Mouse (Mus musculus): Measurements from ENCODE around the gene Dennd1a.

Gene Dennd1a

DNA sequence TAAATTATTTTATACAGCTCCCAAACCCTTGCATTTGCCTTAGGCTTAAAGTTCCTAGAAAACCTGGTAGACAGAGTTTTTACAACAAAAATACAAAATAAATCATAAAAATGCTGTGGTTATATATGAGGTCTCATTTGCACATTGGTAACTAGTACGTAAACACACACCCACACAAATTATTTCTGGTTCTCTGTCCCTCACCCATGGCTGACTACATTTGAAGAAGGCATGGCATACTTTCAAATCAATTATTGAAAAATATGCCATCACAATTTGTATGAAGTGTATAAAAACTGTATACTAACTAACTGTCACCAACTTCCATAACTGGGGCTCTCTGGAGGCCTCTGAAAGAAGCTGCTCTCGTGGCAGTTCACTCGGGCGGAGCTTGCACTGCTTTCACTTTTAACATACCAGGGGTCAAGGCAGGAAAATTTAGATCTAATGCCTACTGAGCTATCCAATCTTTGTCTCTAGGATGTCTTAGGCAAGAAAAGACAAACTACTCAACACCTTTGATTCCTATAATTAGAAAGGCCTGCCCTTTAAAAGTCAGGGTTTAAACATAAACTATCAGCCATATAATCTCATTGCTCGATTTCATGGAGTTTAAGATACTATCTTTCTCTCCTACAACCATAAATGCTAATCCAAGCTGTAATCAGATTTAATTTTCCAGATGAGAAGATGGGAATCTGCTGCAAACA lies 122.7 kb downstream of the Dennd1a start:
- DNase-seq (ENCODE audit: low read depth) = no peak

DNA sequence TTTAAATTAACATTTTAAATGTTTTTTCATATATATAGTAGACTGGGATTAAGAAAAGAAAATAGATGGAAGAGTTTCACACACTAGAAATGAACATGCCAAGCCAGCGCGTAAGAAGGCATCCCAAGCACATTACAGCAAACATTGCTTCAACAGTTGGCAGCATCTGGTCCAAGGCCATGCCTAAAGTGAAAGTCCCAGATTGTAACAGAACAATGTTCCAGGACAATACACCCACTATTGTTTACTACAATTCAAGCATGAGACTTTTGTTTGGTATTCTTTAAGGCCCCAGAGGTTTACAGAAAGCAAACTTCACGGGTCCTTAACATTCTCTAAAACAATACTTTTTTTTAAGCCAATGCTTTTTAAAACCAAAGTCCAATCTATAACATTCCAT lies 124.7 kb downstream of the Dennd1a start:
- DNase-seq (ENCODE audit: low read depth) = no peak

DNA sequence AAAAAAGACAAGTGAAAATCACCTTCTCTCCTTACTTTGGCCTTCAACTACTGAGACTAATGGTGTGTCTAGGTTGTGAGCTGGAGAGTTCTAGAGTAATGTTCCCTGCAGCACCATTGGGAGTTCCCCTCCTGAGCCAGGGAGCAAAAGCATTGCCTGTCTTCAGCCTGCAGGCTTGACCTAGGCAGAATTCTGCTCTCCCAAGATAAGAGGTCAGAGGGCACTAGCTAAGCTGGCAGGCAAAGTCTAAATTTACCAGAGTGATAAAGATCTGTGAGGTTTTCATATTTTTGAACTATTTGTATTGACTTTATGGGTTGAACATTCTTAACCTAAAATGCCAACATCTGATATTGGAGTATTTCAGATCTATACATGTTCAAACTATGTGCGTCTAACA lies 125.7 kb downstream of the Dennd1a start:
- DNase-seq (ENCODE audit: low read depth) = peak; percentile 51

DNA sequence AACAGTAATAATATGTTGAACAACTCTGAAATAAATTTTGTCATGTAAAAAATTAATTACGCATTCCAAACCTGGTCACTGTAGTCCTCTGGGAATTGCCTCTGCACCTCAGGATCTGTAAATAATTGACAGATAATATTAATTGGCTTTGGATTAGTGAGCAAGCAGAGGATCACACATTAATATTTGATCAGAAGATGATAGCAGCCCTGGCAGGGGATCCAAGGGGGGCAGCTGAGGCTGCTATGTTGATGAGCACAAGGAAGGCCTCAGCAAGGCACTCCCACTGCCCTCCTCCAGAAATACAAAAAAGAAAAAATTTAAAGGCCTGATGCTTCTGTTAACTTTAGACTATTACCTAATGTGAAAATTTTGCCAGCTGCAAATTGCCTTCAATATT lies 127.5 kb downstream of the Dennd1a start:
- DNase-seq (ENCODE audit: low read depth) = no peak

DNA sequence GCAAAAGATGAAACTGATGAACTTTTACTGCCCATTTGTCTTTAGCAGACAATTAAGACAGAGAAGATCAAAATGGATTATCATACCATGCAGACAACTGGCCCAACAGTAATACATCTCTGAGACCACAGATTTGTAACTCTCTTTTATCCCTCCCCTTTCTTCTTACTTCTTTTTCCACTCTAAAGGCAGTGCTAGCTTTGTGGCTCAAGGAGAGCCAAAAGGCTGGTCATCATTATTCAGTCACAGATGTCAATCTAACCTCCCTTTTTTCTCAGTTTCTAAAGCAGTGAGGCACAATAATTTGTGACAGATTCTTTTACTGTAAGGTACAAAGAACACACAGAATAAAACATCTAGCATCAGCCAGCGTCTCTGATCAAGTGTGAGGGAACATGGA lies 130.2 kb downstream of the Dennd1a start:
- DNase-seq (ENCODE audit: low read depth) = no peak

DNA sequence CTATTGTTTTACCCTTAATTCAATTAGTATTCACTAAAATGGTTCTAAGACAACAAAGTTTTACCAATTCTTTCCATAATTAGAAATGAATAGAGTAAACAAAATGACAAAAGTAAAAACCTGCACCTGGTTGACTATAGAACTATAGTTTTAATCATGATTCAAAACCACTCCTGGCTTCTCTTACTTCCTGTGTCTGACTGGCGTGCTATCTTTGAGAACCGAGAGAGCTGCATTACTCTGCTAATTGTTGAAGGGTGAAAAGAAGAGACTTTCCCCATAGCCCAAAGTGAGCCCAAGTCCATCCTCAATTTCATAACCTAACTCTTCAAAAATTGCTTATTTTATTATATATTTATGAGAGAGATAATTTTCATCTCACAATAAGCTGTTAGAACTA lies 131.2 kb downstream of the Dennd1a start:
- DNase-seq (ENCODE audit: low read depth) = no peak

DNA sequence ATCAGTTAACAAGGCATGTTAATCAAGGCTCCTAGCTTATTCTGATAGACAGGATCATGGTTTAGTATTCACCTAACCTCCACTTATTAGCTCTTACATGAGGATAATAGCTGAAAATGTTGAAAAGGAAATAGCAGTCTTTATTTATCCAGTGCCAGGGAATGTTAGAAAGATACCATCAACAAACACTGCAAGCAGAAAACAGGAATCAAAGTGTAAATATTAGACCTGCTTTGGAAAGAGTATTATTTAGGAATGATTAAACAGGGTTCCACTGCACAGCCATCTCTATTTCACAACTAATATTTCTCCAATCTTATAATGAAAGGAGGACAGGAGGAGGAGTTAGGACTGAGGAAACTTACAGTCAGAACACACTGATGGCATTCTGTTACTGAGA lies 142.4 kb downstream of the Dennd1a start:
- no peak for DNase-seq (ENCODE audit: low read depth)

DNA sequence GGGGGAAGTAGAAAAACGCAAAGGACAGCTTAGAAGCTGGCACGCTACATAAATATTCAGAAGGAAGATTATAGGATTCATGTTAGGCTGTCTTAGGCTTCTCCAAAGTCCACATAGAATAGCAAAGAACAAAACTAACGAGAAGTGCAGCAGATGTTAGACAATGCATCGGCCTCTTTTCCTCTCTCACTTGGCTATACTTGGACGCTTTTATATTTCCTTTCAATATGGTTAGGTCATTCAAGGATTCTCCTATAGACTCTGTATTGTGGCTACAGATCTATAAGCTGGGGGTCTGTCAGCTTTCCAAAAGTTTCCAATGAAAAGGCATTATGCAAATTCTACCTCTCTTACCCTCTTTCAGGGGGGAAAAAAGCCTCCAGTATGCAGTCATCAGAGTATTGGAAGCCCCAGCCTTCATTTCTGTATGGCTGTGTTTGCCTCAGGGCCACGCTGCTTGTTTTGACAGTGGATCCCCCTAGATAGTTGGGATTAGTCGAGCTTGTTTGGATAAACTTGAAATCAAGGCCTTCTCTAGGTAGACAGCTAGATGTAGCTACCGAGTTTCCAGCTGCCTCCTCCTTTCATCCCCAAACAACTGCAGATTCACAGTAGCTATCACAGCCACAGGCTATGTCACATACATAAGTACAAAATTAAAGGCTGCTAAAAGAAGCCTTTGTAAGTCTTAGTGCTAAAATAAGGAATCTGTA lies 143.0 kb downstream of the Dennd1a start:
- no peak for DNase-seq (ENCODE audit: low read depth)

DNA sequence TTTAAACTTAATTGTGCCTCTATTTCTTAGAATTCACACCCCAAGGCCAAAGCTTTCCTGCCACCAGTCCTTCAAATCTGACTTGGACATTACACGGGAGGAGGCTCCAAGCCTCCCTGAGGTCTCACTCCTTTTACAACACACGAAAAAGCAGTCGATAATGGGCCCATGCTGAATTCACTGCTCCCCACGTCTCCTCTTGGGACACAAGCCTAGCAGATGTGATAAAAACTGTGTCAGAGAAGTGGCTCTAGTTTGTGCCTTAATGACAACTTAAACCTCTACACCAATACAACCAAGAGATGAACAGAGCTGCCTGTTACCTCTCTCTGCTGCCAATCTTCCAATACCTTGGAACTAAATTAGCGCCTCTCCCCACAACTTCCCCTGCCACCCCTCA lies 144.3 kb downstream of the Dennd1a start:
- no peak for DNase-seq (ENCODE audit: low read depth)

DNA sequence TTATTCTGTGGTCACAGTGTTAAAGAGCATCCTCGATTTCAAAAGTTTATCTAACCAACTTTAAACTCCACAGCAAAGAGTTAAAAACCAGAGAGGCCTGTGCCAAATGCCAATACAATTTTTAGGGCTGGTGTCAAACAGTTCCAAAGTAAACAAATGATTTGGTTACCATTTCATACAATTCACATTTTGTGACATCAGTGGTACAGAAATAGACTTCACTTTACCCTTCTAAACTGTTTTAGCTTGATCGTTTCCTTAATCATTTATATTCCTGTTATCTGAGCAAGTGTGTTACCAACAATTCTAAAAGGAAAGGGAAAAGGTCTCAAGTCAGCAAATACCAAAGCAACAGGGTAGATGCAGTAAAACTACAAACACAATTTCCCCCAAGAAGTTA lies 145.0 kb downstream of the Dennd1a start:
- DNase-seq (ENCODE audit: low read depth) = no peak

DNA sequence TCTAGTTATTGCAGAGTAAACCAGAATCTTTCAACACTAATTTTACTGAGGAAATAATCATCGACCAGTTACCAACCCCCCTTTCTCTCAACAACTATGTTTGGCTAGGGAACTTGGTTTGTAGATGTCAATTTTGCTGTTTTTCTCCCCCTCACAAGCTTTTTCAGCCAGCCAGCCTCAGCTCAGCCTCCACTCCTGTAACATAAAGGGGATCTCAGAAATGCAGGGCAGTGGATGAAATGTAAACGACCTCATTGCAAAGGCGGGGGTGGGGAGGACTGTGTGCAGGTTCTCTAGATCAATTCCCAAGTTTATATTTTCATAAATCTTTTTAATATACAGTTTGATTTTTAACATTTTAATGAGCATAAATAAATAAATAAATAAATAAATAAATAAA lies 147.7 kb downstream of the Dennd1a start:
- DNase-seq (ENCODE audit: low read depth) = no peak

DNA sequence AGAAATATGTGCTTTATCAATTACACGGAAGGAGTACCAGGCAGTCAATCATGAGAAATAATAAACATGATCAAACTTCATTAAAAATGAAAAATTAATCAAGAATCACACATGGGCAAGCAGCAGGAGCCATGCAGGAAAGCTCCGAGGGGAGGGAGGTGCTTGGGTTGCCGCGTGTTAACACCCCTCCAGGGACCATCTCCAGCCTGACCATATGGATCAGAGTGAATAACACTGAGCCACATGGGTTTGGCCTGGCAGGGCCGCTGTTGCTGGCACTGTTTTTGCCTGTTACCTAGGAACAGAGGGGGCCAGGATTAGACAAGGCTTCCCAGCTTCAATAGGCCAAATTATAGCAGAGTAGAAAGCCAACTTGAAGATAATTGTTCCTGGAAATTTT lies 150.1 kb downstream of the Dennd1a start:
- no peak for DNase-seq (ENCODE audit: low read depth)

DNA sequence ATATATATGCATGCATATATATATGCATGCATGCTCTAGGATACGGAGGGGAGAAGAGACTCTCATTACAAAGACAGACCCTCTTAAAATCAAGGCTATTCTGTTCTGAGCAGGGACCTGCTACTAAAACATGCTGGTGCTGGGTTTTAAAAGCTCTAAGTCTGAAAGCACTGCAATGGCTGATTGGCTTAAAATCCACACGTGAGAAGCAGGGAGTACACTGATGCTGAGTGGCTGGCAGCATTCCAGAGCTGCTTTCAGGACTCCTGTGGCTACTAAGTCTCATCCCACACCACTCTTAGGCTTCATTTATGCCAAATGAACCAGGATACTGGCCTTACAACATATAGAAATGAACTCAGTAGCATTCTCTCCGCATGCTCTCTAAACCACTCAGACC lies 151.8 kb downstream of the Dennd1a start:
- DNase-seq (ENCODE audit: low read depth) = no peak

DNA sequence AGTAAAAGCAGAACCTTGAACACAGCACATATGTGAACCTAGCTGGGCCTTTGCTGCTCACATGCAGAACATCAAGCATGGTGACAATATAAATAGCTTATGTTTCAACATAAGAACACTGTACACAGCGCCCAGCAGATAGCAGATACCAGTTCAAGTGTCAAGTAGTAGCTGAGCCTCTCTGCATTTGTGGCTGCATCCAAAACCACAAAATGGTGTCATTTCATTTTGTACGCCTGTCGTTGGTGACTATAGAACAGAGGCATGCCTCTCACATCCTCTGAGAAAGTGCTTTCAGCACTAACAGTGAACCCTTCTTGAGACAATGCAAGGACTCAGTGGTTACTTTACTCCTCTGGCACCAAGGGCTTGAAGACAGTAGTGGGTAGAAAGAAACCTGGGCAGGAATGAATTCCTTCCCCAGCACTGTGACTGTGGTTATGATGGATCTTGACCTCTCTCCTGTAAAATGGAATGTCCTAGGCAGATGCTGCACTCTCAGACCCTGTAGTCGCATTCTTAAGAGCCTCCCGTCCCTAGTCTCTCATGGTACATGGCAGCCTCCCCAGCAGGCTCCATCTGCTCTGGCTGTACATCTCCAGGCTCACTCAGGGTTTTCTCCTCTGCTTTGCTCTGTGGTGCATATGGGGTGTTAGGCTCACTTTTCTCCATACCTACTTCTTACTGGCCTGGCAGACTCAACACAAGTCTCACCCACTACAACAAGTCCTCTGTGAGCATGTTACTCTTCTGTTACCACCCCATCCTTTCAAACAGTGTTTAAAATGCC lies 154.0 kb downstream of the Dennd1a start:
- DNase-seq (ENCODE audit: low read depth) = no peak

DNA sequence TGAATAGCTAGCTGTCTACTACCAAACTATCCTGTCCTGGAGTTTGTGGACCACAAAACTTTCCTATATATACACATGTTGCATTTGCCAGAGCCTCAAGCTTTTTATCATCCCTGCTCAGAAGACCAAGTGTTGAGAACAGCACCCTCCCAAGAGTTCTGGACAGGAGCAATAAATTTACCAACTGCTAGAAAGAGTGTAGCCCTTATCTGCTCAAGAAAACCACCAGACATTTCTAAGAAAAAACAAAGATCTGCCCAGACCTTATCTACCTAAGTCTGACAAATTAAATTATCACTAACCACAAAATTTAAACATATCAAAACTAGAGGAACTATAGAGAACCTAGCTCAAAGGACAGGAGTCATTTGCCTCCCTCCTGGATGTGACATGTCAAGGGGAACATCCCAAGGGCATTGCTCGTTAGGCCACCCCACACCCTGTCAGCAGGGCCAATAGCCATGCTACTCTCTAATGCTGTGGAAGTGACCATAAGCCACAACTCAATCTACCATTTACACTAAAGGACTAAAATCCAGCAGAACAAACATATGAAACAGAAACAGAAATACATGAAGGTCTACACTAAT lies 154.9 kb downstream of the Dennd1a start:
- DNase-seq (ENCODE audit: low read depth) = peak; percentile 70

DNA sequence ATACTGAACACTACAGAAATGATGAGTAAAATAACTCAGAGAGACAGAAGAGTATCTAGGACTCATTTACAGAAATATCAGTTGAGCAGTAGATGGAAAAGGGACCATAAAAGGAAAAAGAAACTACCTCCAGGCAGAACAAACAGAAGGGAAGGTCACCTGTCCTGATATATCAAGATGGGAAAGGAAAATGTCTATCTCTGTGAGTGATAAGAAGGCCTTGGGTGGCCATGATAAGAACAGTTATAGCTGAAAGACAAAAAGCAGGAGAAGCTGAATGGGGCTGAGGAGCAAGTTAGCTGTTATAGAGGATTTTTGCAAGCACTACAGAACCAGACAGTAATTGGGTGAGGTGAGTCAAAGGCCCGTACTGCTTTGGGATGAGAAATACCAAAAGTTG lies 155.7 kb downstream of the Dennd1a start:
- no peak for DNase-seq (ENCODE audit: low read depth)

DNA sequence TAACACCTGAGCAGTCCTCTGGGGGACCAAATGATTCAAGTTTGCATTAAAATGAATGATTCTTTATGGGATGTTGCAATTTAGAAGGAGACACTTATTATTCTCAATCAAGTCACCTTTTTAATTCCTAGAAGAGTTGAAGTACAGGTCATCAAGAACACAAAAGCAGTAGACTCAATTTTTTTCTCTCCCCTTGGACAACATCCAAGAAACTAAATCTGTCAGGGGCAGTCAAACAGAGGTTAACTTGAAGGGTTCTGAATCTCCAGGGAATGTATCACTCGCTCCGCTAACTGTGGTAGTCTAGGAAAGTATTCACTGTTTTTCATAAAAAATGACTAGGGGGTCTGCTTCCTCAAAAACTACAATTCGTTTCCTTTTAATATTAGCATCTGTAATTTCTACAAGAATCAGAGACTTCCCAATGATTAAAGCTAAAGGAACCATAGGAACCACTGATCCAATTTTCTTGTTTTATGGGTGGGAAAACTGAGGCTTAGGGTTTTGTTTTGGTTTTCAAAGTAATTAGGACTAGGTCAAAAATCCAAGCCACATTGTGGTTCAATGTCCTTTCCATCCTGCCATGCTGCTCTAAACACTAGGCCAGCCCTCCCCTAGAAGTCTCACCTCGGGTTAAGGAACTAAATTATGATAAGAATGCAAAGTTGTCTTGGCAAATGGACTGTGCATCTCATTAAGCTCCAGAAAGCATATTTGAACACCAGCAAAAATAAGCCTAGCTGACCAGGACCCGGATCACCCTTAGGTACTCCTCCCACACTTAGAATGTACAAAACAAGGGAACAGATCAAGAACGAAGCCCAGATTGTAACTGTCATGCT lies 157.0 kb downstream of the Dennd1a start:
- no peak for DNase-seq (ENCODE audit: low read depth)

DNA sequence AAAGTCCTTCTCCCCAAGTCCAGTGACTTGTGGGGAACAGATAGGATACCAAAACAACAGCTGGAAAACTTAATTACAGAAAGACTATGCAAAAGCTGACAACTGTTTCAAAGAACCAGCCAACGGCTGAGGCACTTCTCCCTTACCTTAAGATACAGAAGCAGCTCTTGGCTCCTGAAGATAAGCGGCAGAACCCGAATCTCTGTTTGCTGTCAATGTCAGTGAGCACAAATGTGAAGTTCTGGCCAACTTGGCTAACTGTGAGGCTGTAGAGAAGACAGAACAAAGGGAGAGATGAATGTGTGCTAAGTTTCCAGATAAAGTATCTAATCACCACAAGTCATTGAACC lies 160.8 kb downstream of the Dennd1a start:
- DNase-seq (ENCODE audit: low read depth) = peak; percentile 73

DNA sequence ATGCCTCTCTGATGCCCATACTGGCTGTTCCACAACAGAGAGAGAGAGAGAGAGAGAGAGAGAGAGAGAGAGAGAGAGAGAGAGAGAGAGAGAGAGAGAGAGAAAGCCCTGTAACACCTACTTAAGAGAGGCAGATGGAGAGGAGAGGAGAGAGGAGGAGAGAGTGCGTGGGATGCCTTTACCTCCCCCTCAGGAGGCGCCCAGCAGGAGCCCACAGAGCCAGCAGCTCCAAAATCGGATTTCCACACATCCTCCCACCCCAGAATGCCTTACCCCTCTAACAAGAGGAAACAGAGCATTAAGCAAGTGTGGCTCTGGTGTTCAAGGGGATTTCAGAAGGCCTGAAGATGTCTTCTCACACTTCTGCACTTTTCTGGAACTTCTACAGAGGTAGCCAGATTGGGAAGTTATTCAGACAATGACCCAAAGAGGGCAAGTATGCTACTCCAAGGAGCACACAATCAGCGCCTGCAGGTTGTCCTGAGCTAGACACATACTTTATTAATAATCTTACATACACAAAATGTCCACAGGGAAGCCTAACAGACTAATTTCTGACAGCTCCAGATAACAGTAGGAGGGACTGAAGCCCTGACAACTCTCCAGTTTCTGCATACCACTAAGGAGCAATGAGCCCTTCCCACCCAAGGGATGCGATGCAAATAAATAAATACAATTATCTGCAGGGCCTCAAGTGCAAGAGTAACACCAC lies 161.4 kb downstream of the Dennd1a start:
- DNase-seq (ENCODE audit: low read depth) = peak; percentile 69

DNA sequence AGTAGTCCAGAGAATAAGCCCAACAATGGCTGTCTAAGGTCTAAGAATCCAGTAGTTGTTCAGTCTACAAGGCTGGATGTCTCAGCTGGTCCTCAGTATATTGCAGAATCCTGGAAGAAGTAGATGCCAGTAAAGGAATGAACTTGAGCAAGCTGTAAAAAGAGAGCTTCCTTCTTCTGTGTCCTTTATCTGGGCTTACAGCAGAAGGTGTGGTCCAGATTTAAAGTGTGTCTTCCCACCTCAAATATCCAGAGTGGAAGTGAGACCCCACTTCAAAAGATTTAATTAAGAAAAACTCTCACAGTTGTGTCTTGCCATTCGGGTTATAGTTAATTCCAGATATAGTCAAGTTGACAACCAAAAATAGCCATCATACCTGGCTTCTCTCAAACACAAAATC lies 162.5 kb downstream of the Dennd1a start:
- no peak for DNase-seq (ENCODE audit: low read depth)

DNA sequence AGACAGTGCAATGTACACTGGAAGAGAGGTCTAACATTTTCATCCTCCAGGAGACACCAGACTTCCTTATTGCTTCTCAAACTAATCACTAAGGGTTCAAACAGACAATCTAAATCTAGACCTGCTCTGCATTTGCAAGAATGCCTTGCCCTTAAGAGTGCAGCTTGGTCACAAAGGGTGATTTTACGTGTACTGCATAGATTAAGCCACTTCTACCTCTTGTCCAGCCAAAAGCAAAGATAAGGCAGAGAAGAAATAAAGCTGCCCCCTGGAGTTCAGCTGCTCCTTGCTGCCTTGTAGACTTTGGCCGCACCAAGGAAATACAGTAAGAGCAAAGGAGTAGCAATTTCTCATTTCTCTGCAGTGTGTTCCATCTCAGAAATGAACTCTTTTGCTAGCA lies 172.2 kb downstream of the Dennd1a start:
- DNase-seq (ENCODE audit: low read depth) = no peak
